23 mouse cellular contexts compared by ENCODE assay signal in the genomic region with DNA sequence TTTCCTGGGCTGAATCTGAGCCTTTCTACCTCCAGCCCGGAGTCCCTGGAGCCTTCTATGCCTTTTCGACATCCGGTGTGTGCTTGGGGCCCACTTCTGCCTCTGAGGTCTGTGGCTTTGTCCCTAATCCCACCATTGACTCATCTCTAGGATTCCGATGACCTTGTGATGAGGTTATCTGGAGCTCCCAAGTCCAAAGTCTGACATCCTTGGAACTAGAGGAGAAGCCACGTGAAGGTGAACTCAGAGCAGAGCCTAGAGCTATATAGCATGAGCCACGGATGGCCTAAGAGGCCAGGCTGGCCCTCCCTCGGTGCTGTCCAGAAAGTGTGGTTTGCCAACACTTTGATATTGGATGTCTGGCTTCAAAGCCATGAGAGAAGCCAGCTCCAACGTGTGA.
"Had no signal": no experiment of that assay in that cellular context is flagged by ENCODE, and none has a peak within 500 bp of the region (broad histone marks: within the 10 kb centered on the region; RNA-seq: fewer than 3 reads in every experiment).

No protein-coding gene starts in this region.

- DNase-seq: kidney, adult 18-20 months; kidney, adult 9 months; kidney, postnatal 25 days; layer of hippocampus, adult 9-11 months; lung, adult 18-20 months; lung, postnatal 10 days; lung, postnatal 36 days; midbrain, embryonic 14.5 days; right cerebral cortex, adult 18-20 months; right cerebral cortex, postnatal 14 days; right cerebral cortex, postnatal 4 days; spleen, adult 18-20 months; thymus, postnatal 25 days had no signal

- H3K27ac ChIP-seq: kidney, postnatal 0 days; layer of hippocampus, adult 2 months; limb, embryonic 15.5 days; liver, embryonic 14.5 days; lung, embryonic 15.5 days; neural tube, embryonic 12.5 days; neural tube, embryonic 15.5 days; stomach, embryonic 15.5 days had no signal

- H3K4me1 ChIP-seq: neural tube, embryonic 12.5 days; neural tube, embryonic 15.5 days had no signal

- H3K9me3 ChIP-seq: limb, embryonic 15.5 days; lung, embryonic 15.5 days; megakaryocyte, embryonic 14.5 days; neural tube, embryonic 12.5 days; neural tube, embryonic 15.5 days; stomach, embryonic 15.5 days had no signal

- H3K27me3 ChIP-seq: limb, embryonic 15.5 days; lung, embryonic 15.5 days; neural tube, embryonic 12.5 days; neural tube, embryonic 15.5 days; stomach, embryonic 15.5 days had no signal

- H3K4me3 ChIP-seq: layer of hippocampus, adult 2 months; limb, embryonic 15.5 days; lung, embryonic 15.5 days; megakaryocyte, embryonic 14.5 days; neural tube, embryonic 12.5 days; neural tube, embryonic 15.5 days; stomach, embryonic 15.5 days had no signal

- H3K4me2 ChIP-seq: limb, embryonic 15.5 days; lung, embryonic 15.5 days; midbrain, embryonic 11.5 days; neural tube, embryonic 12.5 days; neural tube, embryonic 15.5 days; stomach, embryonic 15.5 days had no signal

- H3K9ac ChIP-seq: limb, embryonic 15.5 days; liver, embryonic 14.5 days; lung, embryonic 15.5 days; neural tube, embryonic 12.5 days; neural tube, embryonic 15.5 days; stomach, embryonic 15.5 days had no signal

- H3K36me3 ChIP-seq: limb, embryonic 15.5 days; lung, embryonic 15.5 days; neural tube, embryonic 12.5 days; neural tube, embryonic 15.5 days; stomach, embryonic 15.5 days had no signal
